Mouse (Mus musculus) bone marrow, adult 2 months (tissue): ENCODE results near the gene Erc2. TPM values are rescaled to one million over a fixed set of nuclear protein-coding genes. Genes with fewer than 3 reads are reported as not detected.

Experiments
- H3K27ac ChIP-seq: fragments of 200-500 bp; 2 replicates; pipeline ENCODE4 v1.5.1; 2012; ENCODE audit warnings: low read depth, mild to moderate bottlenecking, control low read depth, inconsistent platforms, low read length; ENCODE audit not compliant: control insufficient read depth, poor library complexity, insufficient read depth
- H3K4me1 ChIP-seq: fragments of 200-500 bp; 2 replicates; pipeline ENCODE4 v1.6.1; 2011; ENCODE audit warnings: low read length; ENCODE audit not compliant: control insufficient read depth, insufficient read depth
- H3K4me3 ChIP-seq: fragments of 200-500 bp; replicated peaks from 2 replicates; pipeline ENCODE3; 2011; ENCODE audit warnings: mild to moderate bottlenecking, low read depth, low read length, control low read depth; ENCODE audit not compliant: control insufficient read depth
- CTCF ChIP-seq: fragments of 200-500 bp; IDR thresholded peaks from 2 replicates; pipeline ENCODE4 v1.5.1; 2011; ENCODE audit warnings: low read length, control low read depth; ENCODE audit not compliant: control insufficient read depth, insufficient read depth
- POLR2A ChIP-seq: fragments of 200-500 bp; IDR thresholded peaks from 2 replicates; pipeline ENCODE4 v1.6.1; 2011; ENCODE audit warnings: low read depth, mild to moderate bottlenecking, control low read depth, low read length, borderline replicate concordance; ENCODE audit not compliant: control insufficient read depth
- WGBS: fragments of 180-500 bp; shearing (Covaris S2); methylation state at CpG from one replicate; pipeline ENCODE4 v1.1.7; 2018; 5-methylcytosine and 5-hydroxymethylcytosine counted together
- polyA plus RNA-seq: library from polyadenylated mRNA; stranded (reverse); fragments of >200 nt; gene quantifications from 2 replicates; pipeline ENCODE4 v1.2.4, GENCODE M21; 2011; ENCODE audit warnings: low replicate concordance; ENCODE audit not compliant: missing spikeins, insufficient read depth, insufficient read length

The Erc2 gene
- polyA plus RNA-seq, 1 experiment, result not detected

- 66% methylated on average over 2 of the region's 2 CpGs for WGBS
- no peak overlapping the region for H3K4me3 ChIP-seq
- no peak for TF ChIP-seq POLR2A
- TF ChIP-seq CTCF, result no peak
- H3K27ac ChIP-seq, result no peak overlapping the region
- no peaks in the 10 kb centered on the region for H3K4me1 ChIP-seq
Measured at GRCm38 (mm10) chr14:28288926-28289325, 666.7 kb downstream of the Erc2 start.

- TF ChIP-seq CTCF (no peak), POLR2A (no peak)
- H3K4me3 ChIP-seq, result no peak overlapping the region
- H3K27ac ChIP-seq, result no peak overlapping the region
- 77% methylated on average over 5 of the region's 5 CpGs for WGBS
- H3K4me1 ChIP-seq, result no peaks in the 10 kb centered on the region
Measured at GRCm38 (mm10) chr14:28293921-28294320, 671.7 kb downstream of the Erc2 start.

- no peak overlapping the region for H3K27ac ChIP-seq
- H3K4me3 ChIP-seq, result no peak overlapping the region
- TF ChIP-seq POLR2A, result no peak
- TF ChIP-seq CTCF, result no peak
- no peaks in the 10 kb centered on the region for H3K4me1 ChIP-seq
- WGBS, result 55% methylated on average over 4 of the region's 4 CpGs
Measured at GRCm38 (mm10) chr14:28295145-28295544, 672.9 kb downstream of the Erc2 start.

- TF ChIP-seq POLR2A, result no peak
- H3K4me3 ChIP-seq, result no peak overlapping the region
- 70% methylated on average over 6 of the region's 6 CpGs for WGBS
- H3K4me1 ChIP-seq, result no peaks in the 10 kb centered on the region
- no peak overlapping the region for H3K27ac ChIP-seq
Measured at GRCm38 (mm10) chr14:28300095-28300494, 677.9 kb downstream of the Erc2 start.

GRCm38 (mm10) chr14:28301251-28301650 is 679.0 kb downstream of the Erc2 start:
- TF ChIP-seq CTCF (no peak), POLR2A (no peak)
- no peaks in the 10 kb centered on the region for H3K4me1 ChIP-seq
- H3K27ac ChIP-seq, result no peak overlapping the region
- WGBS, result 47% methylated on average over 5 of the region's 5 CpGs
- no peak overlapping the region for H3K4me3 ChIP-seq

GRCm38 (mm10) chr14:28304131-28304530 is 681.9 kb downstream of the Erc2 start:
- Histone ChIP-seq H3K4me3 (no peak overlapping the region), H3K27ac (no peak overlapping the region), H3K4me1 (no peaks in the 10 kb centered on the region)
- no peak for TF ChIP-seq CTCF
- no peak for TF ChIP-seq POLR2A
- 72% methylated on average over 5 of the region's 5 CpGs for WGBS

- WGBS, result 83% methylated on average over 1 of the region's 1 CpGs
Measured at GRCm38 (mm10) chr14:28308661-28309060, 686.4 kb downstream of the Erc2 start.

GRCm38 (mm10) chr14:28316851-28317250 is 694.6 kb downstream of the Erc2 start:
- no peak overlapping the region for H3K4me3 ChIP-seq
- WGBS, result 86% methylated on average over 7 of the region's 7 CpGs
- no peaks in the 10 kb centered on the region for H3K4me1 ChIP-seq
- no peak for TF ChIP-seq CTCF
- TF ChIP-seq POLR2A, result no peak
- H3K27ac ChIP-seq, result no peak overlapping the region

More at GRCm38 (mm10) chr14:28308661-28309060, 686.4 kb downstream of the Erc2 start:
- Histone ChIP-seq H3K4me3 (no peak overlapping the region), H3K4me1 (no peaks in the 10 kb centered on the region), H3K27ac (no peak overlapping the region)
- TF ChIP-seq CTCF (no peak), POLR2A (no peak)

- no peak overlapping the region for H3K27ac ChIP-seq
- no peaks in the 10 kb centered on the region for H3K4me1 ChIP-seq
- no peak overlapping the region for H3K4me3 ChIP-seq
- 82% methylated on average over 5 of the region's 5 CpGs for WGBS
- TF ChIP-seq POLR2A (no peak), CTCF (no peak)
Measured at GRCm38 (mm10) chr14:28321916-28322534, 699.8 kb downstream of the Erc2 start.
